Mouse (Mus musculus) erythroblast, embryonic 14.5 days (primary cell): ENCODE results near the gene Dock4.

Experiments used
- GATA1 ChIP-seq: IDR thresholded peaks from 2 replicates; pipeline ENCODE4 v1.6.1; 2012; ENCODE audit warnings: low read length, inconsistent platforms, mixed read lengths
- TAL1 ChIP-seq: IDR thresholded peaks from 3 replicates; pipeline ENCODE4 v1.6.1; 2012; ENCODE audit warnings: low read length, inconsistent platforms, mixed read lengths

- no peak for TF ChIP-seq TAL1
- TF ChIP-seq GATA1: no peak
Measured at GRCm38 (mm10) chr12:40712235-40712634, 266.5 kb downstream of the Dock4 start.
